Mouse (Mus musculus) ovary, postnatal 36 days (tissue): ENCODE results near the gene Per2.
"Not testable (repeated sequence)": the region's sequence is repeated elsewhere in the genome, so short reads cannot be mapped to it uniquely, and the experiment has no call there.

Source experiments
- DNase-seq: peaks from one replicate; pipeline ENCODE4 v3.0.0; 2022; ENCODE audit warnings: low spot score, mixed read lengths

Gene Per2

GRCm38 (mm10) chr1:91459059-91459809 is at the start of gene Per2:
Gene Per2, minus strand, starts transcription at chr1:91459324.
- peak; percentile 97 for DNase-seq

DNA sequence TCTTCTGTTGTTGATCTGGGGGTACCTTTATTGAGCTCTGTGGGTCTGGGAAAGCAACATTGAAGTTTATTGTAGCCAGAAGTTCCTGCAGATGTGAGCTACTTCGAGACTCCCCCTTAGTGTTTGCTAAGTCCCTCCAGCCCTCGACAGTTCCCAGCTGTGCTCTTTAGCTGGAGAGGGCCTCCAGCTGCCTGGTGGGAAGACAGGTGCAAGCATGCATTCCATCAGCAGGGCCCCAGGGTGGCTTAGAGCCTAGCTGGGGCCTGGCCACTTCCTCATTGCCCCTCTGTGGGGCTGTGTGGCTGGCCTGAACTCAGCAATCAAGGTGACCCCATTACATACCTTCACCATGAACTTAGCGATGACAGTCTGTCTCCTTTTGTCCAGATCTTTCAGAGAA is 45.5 kb upstream of the Per2 start:
- DNase-seq: no peak

DNA sequence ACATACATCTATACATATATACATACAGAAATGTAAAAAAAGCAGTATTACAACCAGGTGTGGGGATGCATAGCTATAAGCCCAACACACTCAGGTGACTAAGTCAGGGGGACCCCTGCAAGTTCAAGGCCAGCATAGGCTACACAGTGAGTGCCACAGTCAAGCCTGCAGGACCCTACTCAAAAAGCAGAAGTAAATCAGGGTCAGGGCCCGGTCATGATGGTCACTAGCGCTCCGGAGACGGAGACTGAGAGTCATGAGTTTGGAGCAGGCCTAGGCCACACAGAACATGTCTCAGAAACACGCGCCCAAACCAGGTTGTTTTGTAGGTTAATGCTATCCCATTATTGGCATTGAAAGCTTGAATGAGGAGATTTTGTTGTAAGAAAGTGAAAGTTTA is 39.5 kb upstream of the Per2 start:
- DNase-seq: no peak

DNA sequence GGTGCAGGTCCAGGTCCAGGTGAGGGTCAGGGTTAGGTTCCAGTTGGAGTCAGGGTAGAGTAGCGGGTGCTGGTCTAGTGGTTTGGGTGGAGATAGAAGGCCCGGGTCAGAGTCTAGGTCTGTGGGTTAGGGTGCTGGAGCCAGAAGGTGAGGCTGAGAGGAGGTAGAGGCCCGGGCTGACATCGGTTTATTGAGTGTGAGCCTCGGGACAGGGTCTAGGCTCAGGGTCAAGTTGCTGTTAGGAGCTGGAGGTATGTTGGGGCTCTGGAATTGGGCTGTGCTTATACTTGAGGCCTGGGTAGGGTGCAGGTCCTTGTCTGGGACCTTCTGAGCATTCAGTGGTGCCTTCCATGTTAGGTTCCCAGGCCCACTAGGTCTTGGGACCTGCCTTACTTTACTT is 36.2 kb upstream of the Per2 start:
- DNase-seq: no peak

DNA sequence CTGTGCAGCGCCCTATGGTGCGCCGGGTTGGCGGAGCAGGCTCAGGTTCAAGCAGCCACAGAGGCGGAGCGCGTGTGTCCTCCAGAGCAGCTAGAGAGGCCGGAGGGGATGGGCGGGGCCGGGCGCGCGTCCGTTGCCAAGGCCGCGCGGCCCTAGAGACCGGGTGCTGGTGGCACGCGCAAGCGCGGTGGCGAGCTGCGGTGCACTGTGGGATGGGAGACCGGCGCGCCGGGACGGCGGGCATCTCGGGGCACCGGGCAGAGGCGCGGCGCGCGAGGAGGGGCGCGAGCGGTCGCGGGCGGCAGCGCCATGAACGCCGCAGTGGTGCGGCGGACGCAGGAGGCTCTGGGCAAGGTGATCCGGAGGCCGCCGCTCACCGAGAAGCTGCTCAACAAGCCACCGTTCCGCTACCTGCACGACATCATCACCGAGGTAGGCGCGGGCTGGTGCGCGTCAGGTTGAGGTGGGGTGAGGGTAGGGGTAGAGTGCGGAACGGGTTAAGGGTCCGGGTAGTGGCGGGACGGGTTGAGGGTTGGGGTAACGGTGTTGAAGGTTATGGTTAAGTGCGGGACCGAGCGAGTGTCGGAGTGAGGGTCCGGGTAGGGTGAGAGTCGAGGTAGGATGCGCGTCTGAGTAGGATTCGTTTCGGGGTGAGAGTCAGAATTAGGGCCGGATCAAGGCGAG is 35.5 kb upstream of the Per2 start, which contains the start of gene Traf3ip1:
Gene Traf3ip1 (plus strand): TSS at position 191 of the 684 bp plus-strand sequence.
- DNase-seq: peak; percentile 95

GRCm38 (mm10) chr1:91493938-91494337 is 34.8 kb upstream of the Per2 start:
- DNase-seq: no peak

- no peak for DNase-seq
Observed at GRCm38 (mm10) chr1:91492740-91493139, 33.6 kb upstream of the Per2 start.

- no peak for DNase-seq
Observed at GRCm38 (mm10) chr1:91490322-91490721, 31.2 kb upstream of the Per2 start.

GRCm38 (mm10) chr1:91486165-91486564 is 27.0 kb upstream of the Per2 start:
- no peak for DNase-seq

- no peak for DNase-seq
Observed at GRCm38 (mm10) chr1:91485422-91485821, 26.3 kb upstream of the Per2 start.

GRCm38 (mm10) chr1:91484011-91484346 is 24.9 kb upstream of the Per2 start:
- DNase-seq: peak; percentile 28

- peak; percentile 82 for DNase-seq
Observed at GRCm38 (mm10) chr1:91483304-91484010, 24.3 kb upstream of the Per2 start.

DNA sequence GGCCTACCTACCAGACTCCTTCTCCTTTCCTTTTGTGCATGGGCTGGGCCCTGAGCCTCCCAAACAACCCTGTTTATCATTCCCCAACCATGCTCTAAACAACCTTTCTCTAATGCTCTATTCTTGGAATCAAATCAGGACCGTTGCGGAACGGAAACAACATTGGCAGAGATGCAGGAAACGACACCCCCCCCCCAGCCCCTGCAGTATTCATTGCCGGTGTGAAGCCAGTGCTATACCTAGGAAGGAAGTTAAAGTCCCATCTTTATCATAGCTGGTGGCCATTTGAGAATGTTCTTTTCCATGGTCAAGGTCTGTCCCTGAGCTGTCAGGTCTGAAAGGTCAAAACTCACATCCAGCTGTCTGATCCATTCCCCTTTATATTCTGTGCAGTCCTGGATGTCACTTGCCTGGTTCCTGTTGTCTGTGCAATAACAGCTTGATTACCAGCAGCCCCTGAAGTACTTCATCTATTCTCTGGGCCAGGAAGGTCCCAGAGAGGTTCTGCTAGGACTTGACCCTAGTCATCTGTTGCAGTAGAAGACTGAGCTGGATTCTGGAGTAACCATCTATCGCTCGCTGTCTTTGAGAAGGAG is 23.6 kb upstream of the Per2 start:
- DNase-seq: no peak

DNA sequence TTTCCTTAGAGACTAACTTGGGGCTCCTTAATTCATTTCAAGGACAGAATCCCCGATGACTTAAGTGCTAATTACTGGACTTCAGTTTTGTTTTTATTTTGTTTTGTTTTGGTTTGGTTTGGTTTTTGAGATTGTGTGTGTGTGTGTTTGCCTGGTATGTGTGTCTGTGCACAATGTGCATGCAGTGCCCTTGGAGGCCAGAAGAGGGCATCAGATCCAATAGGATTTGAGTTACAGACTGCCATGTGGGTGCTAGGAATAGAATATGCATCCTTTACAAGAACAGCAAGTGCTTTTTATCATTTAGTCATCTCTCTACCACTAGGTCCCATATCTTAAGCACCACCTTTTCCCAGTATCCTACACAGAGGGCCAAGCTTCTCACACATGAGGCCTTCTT is 19.8 kb upstream of the Per2 start:
- no peak for DNase-seq

DNA sequence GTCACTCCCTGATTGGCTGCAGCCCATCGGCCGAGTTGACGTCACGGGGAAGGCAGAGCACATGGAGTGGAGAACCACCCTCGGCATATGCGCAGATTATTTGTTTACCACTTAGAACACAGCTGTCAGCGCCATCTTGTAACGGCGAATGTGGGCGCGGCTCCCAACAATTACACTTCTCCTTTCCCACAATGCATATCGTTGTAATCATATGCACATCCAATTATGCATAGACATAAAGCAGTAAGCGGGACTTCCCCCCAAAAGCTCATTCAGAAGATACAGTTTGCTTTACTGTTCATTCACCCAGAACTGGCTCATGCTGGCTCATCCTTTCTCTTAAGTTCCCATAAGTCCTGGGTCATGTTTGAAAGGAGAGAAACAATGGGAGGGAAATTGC is 19.0 kb upstream of the Per2 start:
- DNase-seq: not testable (repeated sequence)

DNA sequence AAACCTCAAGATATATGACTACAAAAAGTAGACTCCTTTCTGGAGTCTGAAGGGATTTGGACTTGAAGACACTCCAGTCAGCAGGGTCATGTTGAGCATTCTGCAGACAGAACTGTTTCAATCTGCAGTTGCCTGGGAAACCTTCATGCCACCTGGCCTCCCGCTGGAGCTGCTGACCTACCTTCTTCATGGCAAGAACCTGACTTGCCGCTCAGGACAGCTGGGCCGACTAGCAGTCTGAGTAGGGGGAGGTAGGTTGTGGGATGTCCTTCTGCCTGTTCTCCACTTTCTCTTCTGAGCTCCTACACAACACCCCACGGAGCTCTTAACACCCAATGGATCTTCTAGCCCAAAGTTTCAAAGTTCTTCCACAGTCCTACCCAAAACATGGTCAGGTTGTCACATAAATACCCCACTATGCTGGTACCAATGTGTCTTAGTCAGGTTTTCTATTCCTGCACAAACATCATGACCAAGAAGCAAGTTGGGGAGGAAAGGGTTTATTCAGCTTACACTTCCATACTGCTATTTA is 10.8 kb upstream of the Per2 start:
- DNase-seq: no peak

DNA sequence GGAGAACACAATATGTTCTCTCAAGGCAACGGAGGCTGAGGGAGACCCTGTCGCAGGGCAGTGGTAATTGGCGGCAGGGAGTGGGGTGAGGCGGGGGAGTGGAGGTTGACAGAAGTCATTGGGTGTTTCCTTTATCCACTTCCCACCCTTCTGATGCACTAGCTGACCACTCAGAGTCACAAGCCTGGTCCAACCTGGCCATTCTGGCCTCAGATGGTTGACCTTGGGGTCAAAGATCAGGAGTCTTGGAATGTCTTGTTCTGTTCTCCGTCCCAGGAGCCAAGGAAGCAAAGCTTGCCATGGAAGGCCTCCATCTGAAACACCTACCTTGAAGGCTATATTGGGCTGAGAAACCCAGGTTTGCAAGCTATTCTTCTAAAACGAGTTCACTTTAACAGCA is 7.1 kb upstream of the Per2 start:
- no peak for DNase-seq

- no peak for DNase-seq
Observed at GRCm38 (mm10) chr1:91465244-91465643, 6.1 kb upstream of the Per2 start.

DNA sequence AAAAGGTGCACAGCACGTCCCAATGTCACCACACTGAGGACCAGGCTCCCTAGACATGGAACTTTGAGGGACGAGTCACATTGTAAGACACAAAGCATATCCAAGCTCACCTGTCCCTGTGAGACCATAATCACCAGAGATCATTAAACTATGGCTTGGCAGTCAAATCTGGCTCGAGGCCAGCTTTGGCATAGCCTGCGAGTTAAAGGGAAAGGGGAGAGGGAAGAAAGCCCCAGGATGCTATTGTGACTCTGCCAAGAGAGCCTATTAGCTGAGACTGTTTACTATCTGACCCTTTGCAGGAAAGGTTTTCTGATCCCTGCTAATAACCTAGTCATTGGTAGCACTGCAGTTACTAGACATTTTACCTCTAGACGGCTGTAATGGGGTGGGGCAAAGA is 5.3 kb upstream of the Per2 start:
- DNase-seq: no peak

DNA sequence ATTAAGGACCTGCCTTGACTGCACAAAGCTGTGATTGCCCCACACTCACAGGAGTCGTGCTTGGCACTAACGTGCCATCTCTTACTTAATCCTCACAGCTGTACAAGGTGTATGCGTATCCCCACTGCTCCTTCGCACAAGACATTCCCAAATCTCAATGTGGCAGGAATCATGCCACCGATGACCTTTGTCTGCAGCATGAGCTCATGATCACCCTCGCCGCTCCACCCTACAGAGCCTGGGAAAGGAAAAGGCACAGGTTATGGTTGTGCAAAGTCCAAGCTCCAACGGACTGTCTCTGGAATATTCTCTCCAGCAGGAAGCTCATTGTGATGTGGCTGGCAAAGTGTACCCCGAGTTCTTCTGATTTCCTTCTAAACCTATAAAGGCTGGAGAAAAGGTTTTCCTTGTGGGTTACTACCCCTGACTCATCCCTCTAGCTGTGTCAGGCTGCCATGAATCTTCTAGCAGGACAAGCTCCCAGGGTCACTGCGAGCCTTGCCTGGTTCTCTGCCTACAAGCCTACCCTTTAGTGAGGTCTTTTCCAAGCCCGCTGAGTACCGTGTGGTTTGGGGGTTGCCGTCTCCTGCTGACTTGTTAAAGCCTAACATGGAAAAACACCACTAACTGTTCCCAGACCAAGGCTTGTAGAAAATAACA is 4.3 kb upstream of the Per2 start:
- DNase-seq: no peak

DNA sequence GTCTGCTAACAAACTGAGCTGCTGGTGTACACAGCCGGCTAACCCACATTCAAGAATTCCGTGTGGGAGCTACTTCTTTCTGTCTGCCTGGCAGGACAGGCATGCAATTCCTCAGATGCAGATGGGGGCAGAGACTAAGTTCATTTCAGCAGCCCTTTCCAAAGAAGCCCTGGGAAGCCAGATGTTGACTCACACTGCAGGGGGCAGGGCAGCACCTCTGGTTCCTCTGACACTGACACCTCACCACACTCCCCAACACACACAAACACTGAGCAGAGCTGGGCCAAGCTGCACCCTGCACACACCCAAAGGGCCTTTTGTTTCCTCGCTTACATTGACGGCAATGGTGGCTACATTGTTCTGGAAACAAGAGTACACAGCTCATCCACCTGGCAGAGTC is 1.4 kb upstream of the Per2 start:
- DNase-seq: no peak

- DNase-seq: no peak
Observed at GRCm38 (mm10) chr1:91460069-91460468, 945 bp upstream of the Per2 start.
